25 mouse cellular contexts compared by ENCODE assay signal in the genomic region with DNA sequence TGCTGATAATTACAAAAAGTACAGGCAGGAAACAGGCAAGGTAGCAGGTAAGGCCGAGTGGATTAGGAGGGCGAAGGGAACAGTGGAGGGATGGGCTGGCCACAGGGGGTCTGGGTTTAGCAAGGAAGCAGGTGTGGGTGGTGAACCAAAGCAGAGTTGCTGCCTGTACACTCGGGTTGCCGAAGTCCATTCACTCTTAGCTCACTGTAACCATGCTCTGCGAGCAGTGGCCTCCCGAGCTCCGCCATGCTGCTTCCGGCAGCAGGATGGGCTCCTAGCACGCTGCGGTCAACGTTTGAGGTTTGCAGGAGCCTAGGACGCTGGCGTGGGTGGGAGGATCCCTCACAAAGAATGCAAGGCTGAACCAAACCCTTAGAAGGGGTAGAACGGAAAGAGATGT. TPM values are rescaled to one million over a fixed set of nuclear protein-coding genes. Genes with fewer than 3 reads are reported as not detected.
A peak's percentile ranks its signal among the peaks of the same experiment; 100 is the strongest.
DNase-seq lines count a peak whose midpoint lies in the region; ATAC-seq and TF ChIP-seq lines count a peak whose summit lies in the region.
"Had no signal": no experiment of that assay in that cellular context is flagged by ENCODE, and none has a peak within 500 bp of the region (broad histone marks: within the 10 kb centered on the region; RNA-seq: fewer than 3 reads in every experiment).

No protein-coding gene starts in this region.

- WGBS in midbrain, embryonic 12.5 days, result 58% methylated on average over 14 of the region's 14 CpGs
- WGBS in midbrain, embryonic 14.5 days, result 39% methylated on average over 14 of the region's 14 CpGs

- TF ChIP-seq CTCF in E14TG2a.4 (conservative IDR thresholded peaks at IDR 0.05; ENCODE audit: low read length), result no peak

- no peaks in the 10 kb centered on the region for H3K9me3 ChIP-seq in midbrain, embryonic 12.5 days
- H3K9me3 ChIP-seq in midbrain, embryonic 14.5 days (ENCODE audit: control insufficient read depth, low read length), result no peaks in the 10 kb centered on the region
- H3K9me3 ChIP-seq in E14TG2a.4 (ENCODE audit: low read length), result no peaks in the 10 kb centered on the region
- H3K9me3 ChIP-seq: embryonic facial prominence, embryonic 15.5 days; forebrain, embryonic 10.5 days; heart, embryonic 10.5 days; hindbrain, embryonic 12.5 days had no signal

- H3K27ac ChIP-seq in midbrain, embryonic 12.5 days (replicated peaks), result no peak overlapping the region
- H3K27ac ChIP-seq in midbrain, embryonic 14.5 days (replicated peaks; ENCODE audit: low read depth, low read length), result no peak overlapping the region
- H3K27ac ChIP-seq: embryonic facial prominence, embryonic 15.5 days; forebrain, embryonic 10.5 days; gastrocnemius, adult 2 months; heart, embryonic 10.5 days; hindbrain, embryonic 12.5 days had no signal

- ATAC-seq in midbrain, embryonic 12.5 days (ENCODE audit: low FRiP score, low read depth), result peak; percentile 41; the same call in 1 of the 2 replicates
- ATAC-seq in midbrain, embryonic 14.5 days (ENCODE audit: low FRiP score, low TSS enrichment), result no peak
- ATAC-seq: activated CD4-positive, CD25-positive, alpha-beta regulatory T cell, adult 4 months; CD4-positive, CD25-positive, alpha-beta regulatory T cell, adult 4 months; forebrain, embryonic 14.5 days; hindbrain, embryonic 16.5 days had no signal

- no peak overlapping the region for H3K4me3 ChIP-seq in midbrain, embryonic 12.5 days
- H3K4me3 ChIP-seq in midbrain, embryonic 14.5 days (replicated peaks; ENCODE audit: low read depth, low read length), result no peak overlapping the region
- H3K4me3 ChIP-seq in E14TG2a.4 (replicated peaks; ENCODE audit: low read length), result peak overlapping the region; percentile 62
- H3K4me3 ChIP-seq: embryonic facial prominence, embryonic 15.5 days; erythroblast, embryonic 14.5 days; forebrain, embryonic 10.5 days; gastrocnemius, adult 2 months; heart, embryonic 10.5 days; hindbrain, embryonic 12.5 days had no signal

- peak overlapping the region; percentile 16 for H3K4me2 ChIP-seq in midbrain, embryonic 12.5 days (replicated peaks)
- H3K4me2 ChIP-seq in midbrain, embryonic 14.5 days (ENCODE audit: low read length), result no peak overlapping the region
- H3K4me2 ChIP-seq: embryonic facial prominence, embryonic 15.5 days; hindbrain, embryonic 12.5 days had no signal

- peaks cover 37% of the 10 kb centered on the region for H3K27me3 ChIP-seq in midbrain, embryonic 12.5 days
- H3K27me3 ChIP-seq in midbrain, embryonic 14.5 days (ENCODE audit: control insufficient read depth, insufficient read depth, low read length), result peaks cover 12% of the 10 kb centered on the region; the same call in 1 of the 2 replicates
- H3K27me3 ChIP-seq in E14TG2a.4 (ENCODE audit: insufficient read depth, low read length), result peaks cover 12% of the 10 kb centered on the region
- H3K27me3 ChIP-seq: embryonic facial prominence, embryonic 15.5 days; hindbrain, embryonic 12.5 days had no signal

- no peak overlapping the region for H3K9ac ChIP-seq in midbrain, embryonic 12.5 days (replicated peaks)
- H3K9ac ChIP-seq in midbrain, embryonic 14.5 days (replicated peaks; ENCODE audit: low read length), result no peak overlapping the region
- H3K9ac ChIP-seq: embryonic facial prominence, embryonic 15.5 days; hindbrain, embryonic 12.5 days had no signal

- H3K4me1 ChIP-seq in midbrain, embryonic 12.5 days, result peaks cover 19% of the 10 kb centered on the region; the same call in 1 of the 2 replicates
- peaks cover 20% of the 10 kb centered on the region for H3K4me1 ChIP-seq in midbrain, embryonic 14.5 days (ENCODE audit: control insufficient read depth, insufficient read depth, low read length)
- peaks cover 56% of the 10 kb centered on the region for H3K4me1 ChIP-seq in E14TG2a.4 (replicated peaks; ENCODE audit: low read depth, low read length)
- H3K4me1 ChIP-seq: embryonic facial prominence, embryonic 15.5 days; heart, embryonic 10.5 days had no signal

- DNase-seq in embryo, embryonic 11 days, result peak; percentile 11
- no peak for DNase-seq in embryo, embryonic 10.5 days (ENCODE audit: low spot score)
- no peak for DNase-seq in midbrain, embryonic 14.5 days
- DNase-seq in WW6 (ENCODE audit: low read depth, low spot score), result peak; percentile 20
- no peak for DNase-seq in cerebellum, postnatal 4 days (ENCODE audit: low spot score in 2 of 2)
- DNase-seq: adrenal gland, postnatal 14 days; B cell, adult 2 months; cerebellum, adult 11-12 months; cerebellum, adult 9-10 months; cerebellum, postnatal 25 days; gastrocnemius, adult 2 months; gastrocnemius, postnatal 25 days; heart, postnatal 10 days; heart, postnatal 4 days had no signal

- H3K36me3 ChIP-seq in midbrain, embryonic 12.5 days, result no peaks in the 10 kb centered on the region
- H3K36me3 ChIP-seq in midbrain, embryonic 14.5 days (ENCODE audit: control insufficient read depth, insufficient read depth, low read length), result no peaks in the 10 kb centered on the region
- H3K36me3 ChIP-seq in E14TG2a.4 (ENCODE audit: insufficient read depth, low read length), result no peaks in the 10 kb centered on the region
- H3K36me3 ChIP-seq: embryonic facial prominence, embryonic 15.5 days; forebrain, embryonic 10.5 days; heart, embryonic 10.5 days; hindbrain, embryonic 12.5 days had no signal

RNA-seq across cellular contexts. Expression of a gene that starts 43.1 kb away (rescaled TPM):
- 1.6 and 1.8 TPM in 2 replicates for polyA plus RNA-seq in midbrain, embryonic 12.5 days (2016; fragmentation: Nextera tagmentation; extraction: Ambion mirVana)
- 2.9 and 3.1 TPM in 2 replicates for polyA plus RNA-seq in midbrain, embryonic 14.5 days (2014; fragmentation: Nextera tagmentation; extraction: Ambion mirVana)
- polyA plus RNA-seq: erythroblast, embryonic 14.5 days had no signal

Comparison
In these comparisons a context has a peak if more than half of its experiments do, and no peak if none do; other contexts are left out.
1. DNase-seq: peak in embryo, embryonic 11 days (single experiment) and WW6 (single experiment); none in embryo, embryonic 10.5 days (single experiment), midbrain, embryonic 14.5 days (single experiment) and cerebellum, postnatal 4 days (0 of 2).